Mouse (Mus musculus) right cerebral cortex, postnatal 14 days (tissue): ENCODE results near the gene Gcnt2.

Experiments used
- DNase-seq: peaks from one replicate; pipeline ENCODE4 v3.0.0; 2022

The Gcnt2 gene

DNA sequence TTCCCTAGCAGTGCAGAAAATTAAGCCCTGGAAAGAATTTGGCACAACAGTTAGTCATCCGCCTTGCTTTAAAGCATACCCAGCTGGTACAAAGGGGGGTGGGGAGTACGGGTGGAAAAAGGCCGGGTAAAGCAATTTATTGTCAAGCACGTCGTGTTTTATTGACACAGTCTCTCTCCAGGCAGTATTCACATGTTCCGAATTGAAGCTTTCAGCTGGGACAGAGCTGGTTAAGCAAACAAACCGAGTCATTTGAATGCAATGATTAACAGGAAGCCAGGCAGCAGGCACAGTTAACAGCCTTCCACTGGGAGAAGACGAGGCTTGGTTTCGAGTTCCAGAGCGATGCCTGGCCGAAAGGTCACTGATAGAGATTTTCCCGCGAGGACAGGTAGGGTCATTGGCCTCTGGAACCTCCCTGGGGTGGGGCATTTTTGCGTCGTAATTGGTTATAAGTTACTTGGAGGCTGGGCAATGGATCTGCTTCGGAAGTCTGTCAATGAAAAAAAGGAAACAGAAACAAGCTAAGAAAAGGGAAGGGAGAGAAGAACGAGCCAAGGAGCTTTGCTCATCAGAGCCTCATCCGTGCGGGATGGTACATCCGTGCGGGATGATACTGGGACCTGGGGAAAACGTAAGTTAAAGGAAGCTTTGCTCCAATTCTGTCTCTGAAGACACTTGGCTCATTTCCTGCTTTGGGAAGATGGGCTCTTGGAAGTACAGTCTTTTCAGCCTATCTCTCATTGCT, at the start of gene Gcnt2:
Gene Gcnt2 (plus strand): TSS at position 103 of the 748 bp plus-strand sequence.
- no peak for DNase-seq

DNA sequence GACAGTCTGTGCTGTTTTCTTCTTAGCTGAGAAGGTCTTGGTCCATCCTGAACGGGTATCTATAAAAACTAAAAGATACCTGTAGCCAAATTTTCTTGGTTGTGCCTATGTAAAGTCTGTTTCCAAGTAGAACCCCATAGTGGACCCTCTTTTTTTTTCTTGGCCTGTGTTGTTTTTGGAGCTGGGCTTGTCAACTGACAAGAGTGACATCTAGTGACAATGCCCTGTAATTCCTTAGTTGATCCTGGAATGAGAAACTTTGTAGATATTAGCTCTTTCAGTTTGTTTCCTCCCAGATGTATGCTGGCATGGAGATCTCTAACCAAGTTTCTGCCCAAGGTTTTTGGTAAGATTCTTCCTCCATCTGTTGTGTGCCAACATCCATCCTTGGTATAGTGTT, 38.9 kb upstream of the Gcnt2 start:
- DNase-seq: no peak

DNA sequence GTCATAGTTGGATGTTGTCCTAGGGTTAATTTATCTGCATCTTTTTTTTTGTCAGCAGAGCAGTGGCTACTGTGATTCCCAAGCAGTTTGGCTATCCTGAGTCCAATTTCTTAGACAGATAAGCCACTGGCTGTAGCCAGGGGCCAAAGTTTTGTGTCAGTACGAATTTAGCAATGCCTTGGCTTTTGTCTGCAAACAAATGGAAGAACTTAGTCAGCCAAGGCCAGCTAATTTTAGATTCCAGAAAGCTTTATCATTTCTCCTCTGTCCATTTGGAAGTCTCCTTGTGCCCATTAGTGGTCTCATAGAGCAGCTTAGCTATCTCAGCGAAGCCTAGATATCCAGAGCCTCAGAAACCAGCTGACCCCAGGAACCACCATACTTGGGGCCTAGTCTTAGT, 37.6 kb upstream of the Gcnt2 start:
- no peak for DNase-seq

DNA sequence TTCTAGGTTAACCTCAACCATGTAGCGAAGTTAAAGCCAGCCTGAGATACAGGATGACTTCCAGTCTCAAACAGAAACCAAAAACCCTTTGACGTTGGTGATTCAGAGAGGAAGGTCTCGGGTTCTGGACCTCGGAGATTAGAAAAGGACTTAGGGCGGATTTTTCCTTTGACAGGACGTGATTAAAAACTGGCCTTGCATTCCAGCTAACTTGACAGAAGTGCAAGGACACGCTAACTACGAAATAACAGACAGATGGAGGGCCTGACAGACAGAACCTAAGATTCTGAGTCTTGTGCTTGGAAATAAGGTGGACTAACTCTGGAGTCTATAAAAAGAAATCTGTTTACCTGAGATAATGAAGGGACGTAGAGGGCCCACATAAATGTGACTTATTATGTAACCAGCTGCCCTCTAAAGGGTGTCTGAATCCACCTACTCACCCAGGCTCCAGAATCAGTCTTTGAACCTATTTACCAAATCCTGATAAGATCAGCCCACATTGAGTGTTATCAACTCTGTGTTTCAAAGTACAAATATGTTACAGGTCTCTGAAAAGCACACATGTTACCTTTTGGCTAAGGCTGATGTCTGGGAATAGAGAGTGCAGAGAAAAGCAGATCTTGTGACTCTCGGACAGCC, 18.3 kb upstream of the Gcnt2 start:
- no peak for DNase-seq

DNA sequence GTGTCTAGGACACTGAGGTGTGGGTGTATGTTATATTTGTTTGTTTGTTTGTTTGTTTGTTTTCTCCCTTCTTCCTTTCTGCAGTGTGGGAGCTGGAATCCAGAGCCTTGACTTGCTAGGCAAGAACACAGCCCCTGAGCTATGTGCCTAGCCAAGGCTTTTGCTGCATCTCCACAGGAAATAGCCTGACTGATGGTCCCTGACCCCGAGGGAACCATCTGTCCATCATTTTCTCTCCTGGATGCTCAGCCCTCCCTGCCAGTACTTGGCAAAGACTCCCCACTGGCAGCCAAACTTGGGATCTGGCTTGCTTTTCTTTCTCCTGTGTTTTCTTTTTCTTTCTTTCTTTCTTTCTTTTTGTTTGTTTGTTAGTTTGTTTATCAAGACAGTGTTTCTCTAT, 17.4 kb upstream of the Gcnt2 start:
- DNase-seq: no peak

DNA sequence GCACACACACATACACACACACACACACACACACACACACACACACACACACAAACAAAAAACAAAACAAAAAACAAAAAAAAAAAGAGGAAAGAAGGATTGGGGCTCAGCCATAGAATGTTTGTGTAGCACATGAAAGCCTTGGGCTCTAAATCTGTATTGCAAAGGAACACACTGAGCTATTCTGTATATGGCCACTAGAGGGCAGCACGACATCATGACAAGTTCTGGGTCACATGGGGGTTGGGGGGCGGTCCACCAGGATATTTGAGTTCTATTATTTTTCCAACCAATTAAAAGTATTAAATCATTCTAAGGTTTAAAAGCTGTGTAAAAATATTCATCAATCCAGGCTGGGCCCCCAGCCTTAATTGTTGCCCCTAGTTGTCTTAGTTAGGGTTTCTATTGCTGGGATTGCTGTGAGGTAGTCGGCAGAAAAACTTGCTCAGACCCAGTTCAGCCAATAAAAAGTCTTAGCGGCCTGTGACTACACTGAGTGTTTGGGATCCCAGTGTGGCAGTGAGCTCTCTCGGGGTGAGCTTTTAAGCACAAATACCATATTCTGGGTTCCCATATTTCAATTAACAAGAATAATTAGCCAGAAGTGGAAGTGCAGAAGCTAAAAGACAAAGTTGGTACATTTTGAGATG, 16.0 kb upstream of the Gcnt2 start:
- peak; percentile 74 for DNase-seq

DNA sequence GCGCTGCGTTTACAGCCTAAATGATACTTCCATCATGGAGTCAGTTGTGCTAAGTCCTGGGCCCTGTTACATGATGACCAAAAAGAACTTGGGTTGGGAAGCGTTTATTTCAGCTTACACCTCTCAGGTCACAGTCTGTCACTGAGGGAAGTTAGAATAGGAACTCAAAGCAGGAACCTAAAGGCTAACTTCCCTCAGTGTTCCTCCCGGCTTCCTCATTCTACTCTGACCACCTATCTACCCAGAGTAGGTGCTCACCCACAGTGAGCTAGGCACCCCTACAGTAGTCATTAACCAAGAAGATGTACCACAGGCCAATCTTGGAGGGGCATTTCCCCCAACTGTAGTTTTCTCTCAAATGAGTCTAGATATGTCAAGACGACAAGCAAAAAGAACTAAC, 15.4 kb upstream of the Gcnt2 start:
- DNase-seq: no peak

DNA sequence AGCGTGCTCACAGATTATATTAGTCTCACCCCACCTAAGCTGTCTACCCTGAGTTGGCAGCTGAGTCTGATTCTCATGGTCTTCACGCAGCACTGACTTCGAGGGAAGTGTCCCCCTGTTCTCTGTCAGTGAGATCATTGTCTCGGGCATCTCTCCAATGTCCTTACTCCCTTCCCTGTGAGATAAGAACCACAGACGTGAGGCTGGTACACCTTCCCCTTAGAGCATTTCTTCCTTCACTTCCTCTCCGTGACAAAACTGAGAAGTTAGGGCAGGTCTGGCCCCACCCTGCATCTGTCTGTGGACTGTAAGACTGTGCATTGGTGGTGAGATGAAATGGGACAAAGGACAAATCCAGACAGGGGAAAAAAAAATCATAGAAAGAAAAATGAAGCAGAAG, 13.6 kb upstream of the Gcnt2 start:
- DNase-seq: no peak

DNA sequence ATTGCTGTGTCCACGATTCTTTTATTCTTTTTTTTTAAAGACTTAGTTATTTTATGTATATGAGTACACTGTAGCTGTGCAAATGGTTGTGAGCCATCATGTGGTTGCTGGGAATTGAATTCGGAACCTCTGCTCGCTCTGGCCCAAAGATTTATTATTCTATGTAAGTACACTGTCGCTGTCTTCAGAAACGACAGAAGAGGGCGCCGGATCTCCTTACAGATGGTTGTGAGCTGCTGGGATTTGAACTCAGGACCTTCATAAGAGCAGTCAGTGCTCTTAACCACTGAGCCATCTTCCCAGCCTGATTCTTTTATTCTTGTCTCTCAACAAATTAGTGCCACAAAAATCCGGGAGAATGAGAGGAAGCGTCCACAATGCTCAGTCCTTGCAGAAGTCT, 13.2 kb upstream of the Gcnt2 start:
- no peak for DNase-seq

DNA sequence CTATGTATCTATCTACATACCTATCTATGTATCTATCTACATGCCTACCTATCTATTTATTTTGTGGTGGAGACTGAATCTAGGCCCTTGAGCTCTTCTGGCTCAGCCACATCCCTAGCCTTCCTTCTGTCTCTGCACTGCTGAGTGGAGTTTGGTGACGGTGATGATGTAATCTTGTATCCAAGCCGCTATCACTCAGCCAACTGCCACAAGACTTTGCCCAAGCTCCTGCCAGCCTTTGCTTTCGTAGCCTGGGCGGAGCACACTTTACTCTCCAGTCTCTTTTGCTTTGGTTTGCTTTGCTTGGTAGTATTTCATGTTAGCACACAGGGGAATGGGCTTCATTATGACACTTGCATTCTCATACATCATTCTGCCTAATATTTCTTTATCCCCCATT, 11.7 kb upstream of the Gcnt2 start:
- no peak for DNase-seq

DNA sequence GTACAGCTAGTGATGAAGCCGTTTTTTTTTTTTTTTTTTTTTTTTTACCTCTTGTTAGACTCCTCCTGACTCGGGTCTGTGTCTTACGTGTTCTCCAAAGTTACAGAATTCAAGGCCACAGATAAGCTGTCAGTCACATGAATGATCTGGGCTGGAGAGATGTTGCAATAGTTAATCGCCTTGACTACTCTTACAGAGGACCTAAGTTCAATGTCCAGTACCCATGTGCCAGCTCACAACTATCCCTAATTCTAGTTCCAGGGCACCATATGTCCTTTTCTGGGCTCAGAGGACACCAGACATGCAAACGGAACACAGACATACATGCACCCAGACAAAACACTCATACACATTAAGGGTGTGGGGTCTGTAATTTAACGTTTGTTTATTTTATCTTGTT, 8.9 kb upstream of the Gcnt2 start:
- no peak for DNase-seq

DNA sequence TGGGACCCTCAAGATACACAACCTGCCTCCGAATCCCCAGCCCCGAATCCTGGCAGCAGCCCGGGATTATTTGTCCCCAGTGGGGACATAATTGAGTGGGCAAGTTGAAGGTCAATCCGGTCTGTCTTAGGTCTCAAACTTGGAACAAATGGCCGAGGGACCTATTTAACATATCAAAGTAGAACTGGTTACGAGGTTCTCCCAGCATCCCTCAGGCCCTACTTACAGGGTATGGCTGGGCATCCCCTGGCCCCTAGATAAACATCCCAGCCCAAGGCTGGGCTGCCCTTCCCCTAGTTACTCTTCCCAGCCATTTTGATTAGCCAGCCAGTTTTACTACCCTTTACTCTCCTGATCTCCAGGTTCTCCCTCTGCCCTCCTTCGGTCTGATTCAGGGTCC, 8.3 kb upstream of the Gcnt2 start:
- DNase-seq: no peak

DNA sequence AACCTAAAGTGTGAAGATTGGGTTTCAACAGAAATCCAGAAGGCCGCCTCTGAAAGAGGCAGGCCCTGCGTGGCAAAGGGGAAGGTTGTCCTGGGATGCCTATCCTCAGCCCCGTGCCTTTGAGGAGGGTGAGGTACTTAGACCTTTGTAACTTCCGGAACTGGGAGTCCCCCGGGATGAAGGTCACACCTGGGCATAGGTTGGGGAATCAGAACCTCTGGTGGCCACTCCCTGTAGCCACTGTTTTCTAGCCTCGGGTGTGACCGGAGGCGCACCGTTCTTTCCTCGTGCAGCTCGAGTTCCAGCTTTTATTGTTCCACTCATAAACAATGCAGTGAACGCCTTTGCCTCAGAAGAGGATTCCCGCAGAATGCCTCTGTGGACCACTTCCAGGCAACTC, 7.6 kb upstream of the Gcnt2 start:
- DNase-seq: no peak

DNA sequence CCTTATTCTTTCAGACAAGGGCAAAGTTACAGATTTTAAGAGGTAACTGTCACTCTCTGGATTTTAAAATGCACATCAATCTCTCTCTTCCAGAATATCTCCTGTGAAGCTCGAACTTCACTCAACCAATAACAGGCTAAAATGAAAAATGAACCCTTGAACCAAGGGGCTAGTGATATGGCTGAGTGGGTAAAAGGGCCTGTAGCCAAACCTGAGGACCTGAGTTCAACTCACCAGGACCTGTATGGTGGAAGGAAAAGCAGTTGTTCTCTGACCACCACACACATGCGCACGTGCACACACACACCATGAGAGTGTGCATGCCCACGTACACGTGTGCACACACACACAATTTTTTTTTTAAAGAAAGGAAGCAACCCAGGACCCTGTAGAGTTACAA, 6.8 kb upstream of the Gcnt2 start:
- DNase-seq: no peak

DNA sequence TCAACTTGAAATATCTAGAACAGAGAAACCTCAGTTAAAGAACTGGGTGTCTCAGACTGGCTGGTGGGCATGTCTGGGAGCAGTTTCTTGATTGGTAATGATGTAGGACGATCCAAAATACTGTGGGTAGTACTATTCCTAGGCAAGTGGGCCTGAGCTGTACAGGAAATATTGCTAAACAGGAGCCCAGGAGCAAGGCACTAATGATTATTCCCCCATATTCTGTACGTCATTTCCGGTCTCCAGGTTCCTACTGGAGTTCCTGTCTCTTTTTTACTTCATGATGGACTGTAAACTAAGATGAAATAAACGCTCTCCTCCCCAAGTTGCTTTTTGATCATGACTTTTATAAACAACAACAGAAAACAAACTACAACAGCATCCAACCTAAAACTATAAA, 5.7 kb upstream of the Gcnt2 start:
- DNase-seq: no peak

DNA sequence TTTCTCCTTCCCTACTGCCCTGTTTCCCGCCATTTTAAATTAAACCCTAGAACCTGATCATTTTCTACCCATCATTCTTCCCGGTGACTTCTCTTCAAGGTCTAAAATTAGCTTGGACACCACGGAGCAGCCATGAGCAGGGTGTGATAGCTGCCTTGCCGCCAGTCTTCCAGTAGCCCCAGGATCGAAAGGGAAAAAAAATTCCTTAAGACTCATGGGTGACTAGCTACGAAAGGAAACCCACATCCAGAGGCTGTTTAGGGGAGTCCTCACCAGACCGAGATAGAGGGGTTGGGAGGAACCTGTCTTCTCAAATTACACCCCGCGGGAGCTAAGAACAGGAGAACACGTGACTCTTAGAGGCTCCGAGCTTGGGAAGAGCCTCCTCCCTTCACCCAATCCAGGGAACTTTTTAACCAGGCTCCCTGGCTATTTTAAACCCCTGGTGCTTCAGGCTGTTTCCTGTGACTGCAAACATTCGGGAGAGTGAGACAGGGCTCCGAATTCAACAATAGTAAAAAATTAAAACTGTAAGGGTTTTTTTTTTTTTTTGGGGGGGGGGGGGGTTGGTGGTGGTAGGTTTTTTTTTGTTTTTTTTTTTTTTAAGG, 5.0 kb upstream of the Gcnt2 start:
- no peak for DNase-seq

DNA sequence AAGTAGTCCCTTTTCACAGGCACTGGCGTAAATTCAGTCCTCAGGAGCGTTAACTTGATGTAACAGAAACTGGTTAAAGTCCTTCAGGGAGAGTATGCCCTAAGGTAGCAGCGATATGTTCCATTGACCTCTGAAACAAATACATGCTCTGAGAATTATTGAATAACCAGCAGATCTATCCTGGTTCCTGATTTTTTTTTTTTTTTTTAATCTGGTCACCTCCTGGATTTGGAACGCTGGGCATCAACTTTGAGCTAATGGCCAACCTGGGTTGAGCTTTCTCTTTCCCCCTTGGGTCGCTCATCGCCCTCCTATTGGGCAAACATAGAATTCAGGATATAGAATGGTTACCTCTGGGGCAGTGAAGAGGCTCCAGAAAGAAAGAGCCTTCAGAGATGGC, 4.3 kb upstream of the Gcnt2 start:
- DNase-seq: no peak

DNA sequence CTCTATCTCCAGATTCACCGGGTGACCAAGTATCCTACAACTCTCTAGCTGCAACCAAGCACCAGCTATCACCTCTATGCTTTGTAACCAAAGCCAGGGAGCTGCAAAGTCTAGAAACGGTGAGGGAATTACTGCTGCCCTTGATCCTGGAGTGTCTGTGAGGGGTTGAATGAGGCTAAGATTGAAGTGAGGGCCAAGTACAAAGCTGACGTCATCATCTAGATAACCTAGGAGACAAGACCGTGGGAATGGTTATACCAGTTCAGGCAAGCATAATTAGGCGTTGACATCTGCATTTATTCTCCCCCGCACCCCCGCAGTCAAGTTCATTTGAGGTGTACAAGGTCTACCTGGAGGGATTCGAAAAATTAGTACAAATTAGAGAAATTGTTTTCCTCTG, 2.8 kb upstream of the Gcnt2 start:
- DNase-seq: no peak

DNA sequence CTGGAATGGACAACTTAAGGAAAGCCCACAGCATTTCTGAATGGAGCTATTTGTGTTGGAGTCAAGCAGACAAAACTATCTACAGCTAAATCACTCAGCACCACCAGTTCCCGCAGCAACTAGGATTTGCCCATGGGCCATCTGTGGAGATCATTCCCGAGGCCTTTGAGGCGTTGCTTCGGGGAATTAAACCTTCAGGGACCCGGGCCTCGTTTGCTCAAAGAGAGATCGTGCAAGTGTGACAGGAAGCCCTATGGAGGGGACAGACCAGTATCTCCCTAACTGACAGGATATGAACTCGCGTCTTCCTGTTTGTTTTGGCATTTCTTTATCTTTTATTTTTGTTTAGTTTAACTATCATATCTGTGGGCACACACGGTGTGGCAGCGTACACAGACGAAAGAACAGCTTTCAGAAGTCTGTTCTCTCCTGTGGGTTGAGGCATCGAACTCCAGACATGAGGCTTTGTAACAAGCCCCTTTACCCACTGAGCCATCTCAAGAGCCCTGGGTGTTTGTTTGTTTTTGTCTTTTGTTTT, 2.2 kb upstream of the Gcnt2 start:
- DNase-seq: no peak

DNA sequence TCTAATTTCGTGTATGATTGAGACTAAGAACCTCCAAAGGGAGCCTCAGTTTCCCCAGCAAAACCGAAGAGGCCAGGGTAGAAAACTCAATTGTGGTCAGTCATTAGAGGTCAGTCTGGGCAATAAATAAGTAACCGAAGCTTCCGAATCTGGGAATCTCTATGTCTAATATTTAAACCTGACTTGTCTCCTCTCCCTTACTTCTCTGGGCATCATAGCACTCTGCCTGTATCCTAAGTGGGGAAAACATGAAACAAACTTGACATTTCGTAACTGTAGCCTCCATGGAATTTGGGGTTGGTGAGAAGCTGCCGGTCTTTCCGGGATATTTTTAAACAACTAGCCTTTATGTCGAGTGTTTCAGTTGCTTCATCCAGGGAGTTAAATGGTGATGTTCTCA, 329 bp upstream of the Gcnt2 start:
- no peak for DNase-seq

DNA sequence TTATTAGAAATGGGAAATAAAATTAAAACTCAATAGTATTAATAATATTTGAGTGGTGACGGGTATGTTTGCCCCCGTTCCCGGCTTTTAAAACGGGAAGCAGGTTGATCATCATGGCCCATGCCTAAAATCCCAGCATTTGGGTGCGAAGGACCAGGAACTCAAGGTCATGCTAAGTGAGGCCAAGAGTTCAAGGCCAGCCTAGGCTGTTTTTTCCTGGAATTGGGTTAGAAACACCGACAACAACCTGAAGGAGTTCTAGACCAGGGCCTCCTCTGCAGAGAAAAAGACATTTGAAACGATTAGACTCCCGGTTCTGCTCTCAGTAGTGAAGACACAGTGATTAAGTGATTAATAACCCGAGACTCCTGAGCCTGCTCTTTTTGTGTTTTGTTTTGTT, 3.5 kb downstream of the Gcnt2 start:
- no peak for DNase-seq

DNA sequence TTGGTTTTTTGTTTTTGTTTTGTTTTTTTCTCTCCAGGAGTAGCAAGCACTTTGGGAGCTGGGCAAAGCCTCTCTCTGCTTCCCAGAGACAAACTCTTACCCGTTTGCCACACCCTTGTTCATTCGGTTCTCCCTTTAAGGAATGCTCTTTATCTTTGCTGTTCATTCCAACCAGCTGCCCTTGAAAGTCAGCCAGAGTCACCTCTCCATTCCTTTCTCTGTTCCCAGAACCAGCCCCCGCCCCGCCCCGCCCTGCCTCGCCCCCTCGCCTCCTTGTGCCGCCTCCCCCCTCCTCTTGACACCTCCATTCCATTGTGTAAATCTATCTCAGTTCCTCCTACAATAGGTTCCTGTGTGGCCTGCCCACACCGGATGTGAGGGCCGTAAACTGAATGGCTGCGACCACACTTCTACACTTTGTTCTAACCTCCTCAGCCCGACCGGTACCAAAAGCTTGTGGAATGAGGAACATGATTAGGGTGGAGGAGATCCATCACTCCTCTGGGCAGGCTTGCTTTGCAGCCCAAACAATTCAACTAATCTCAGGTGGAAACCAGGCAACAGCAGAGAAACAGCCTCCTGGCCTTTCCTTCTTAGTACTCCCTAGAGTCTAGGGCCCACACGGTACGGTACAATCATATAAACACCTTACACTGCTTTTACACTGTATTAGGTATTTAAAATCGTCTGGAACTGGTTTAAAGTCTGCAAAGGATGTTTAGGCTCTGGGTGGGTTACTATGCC, 9.5 kb downstream of the Gcnt2 start:
- no peak for DNase-seq

DNA sequence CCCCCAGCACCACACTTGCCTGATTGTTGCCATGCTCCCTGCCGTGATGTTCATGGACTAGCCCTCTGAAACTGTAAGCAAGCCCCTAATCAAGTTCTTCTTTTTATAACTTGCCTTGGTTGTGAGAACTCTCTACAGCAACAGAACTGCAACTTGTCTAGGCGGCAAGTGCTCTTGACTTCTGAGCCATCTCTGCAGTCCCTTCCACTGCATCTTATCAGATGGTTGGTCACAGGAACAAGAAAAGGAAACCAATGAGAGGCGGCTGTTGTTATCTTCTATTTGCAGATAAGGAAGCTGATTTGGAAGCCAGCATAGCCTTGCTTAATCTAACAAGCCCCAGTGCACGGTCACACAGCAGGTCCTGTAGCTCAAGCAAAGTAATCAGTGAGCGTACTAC, 14.5 kb downstream of the Gcnt2 start:
- no peak for DNase-seq
